Mouse (Mus musculus) large intestine, adult 2 months (tissue): ENCODE data around the gene Plxna2. TPM values are rescaled to one million over a fixed set of nuclear protein-coding genes. Genes with fewer than 3 reads are reported as not detected.
A peak's percentile ranks its signal among the peaks of the same experiment; 100 is the strongest.

Experiments used
- DNase-seq: peaks from one replicate; pipeline ENCODE4 v3.0.0-alpha.2; 2012; ENCODE audit warnings: low read depth, low spot score
- WGBS: fragments of 180-500 bp; shearing (Covaris S2); methylation state at CpG from one replicate; pipeline ENCODE4 v1.1.7; 2018; 5-methylcytosine and 5-hydroxymethylcytosine counted together
- polyA plus RNA-seq: library from polyadenylated mRNA; depleted of rRNA; stranded (reverse); fragments of >200 nt; gene quantifications from 2 replicates; pipeline ENCODE4 v1.2.3, GENCODE M21; 2012

Gene Plxna2
- polyA plus RNA-seq, 1 experiment = 5.1 TPM

DNA sequence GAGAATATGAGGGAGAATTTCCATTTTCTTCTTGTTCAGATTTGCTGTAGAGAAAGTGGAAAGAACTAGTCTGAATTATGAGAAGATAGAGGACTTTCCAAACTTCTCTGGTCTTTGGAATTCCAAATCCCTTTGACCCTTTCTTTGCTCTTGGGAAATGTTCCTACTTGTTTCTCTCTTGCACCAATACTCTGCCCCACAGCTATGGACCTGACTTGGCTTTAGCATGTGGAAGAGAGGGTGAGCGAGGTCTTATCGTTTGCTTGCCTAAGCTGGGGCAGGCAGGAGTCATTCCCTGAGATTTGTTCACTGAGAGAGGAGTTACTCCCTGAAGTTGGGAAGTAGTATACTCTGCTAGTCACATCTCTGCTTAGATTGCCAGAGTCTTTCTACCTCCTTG lies 32.5 kb downstream of the Plxna2 start:
- no peak for DNase-seq
- 97% methylated on average over 2 of the region's 2 CpGs for WGBS

DNA sequence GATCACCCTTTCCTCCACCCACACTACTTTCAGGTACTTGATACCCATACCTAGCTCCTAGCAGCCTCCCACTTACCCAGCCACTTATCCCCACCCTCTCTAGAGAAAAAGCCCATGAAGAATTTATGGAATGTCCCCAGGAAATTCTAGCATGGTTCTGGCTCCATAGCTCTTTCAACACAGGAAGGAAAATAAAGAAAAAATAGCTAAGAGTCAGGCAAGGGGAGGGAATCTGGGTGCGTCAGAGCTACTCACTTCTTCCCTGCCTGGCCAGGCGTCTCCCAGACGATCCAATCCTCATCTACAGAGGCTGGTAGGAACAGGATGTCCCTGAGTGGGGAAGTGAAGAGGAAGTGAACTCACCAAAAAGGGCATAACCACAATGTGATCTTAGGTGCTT lies 34.0 kb downstream of the Plxna2 start:
- 80% methylated on average over 3 of the region's 3 CpGs for WGBS
- no peak for DNase-seq

GRCm38 (mm10) chr1:194658459-194659160 lies 40.6 kb downstream of the Plxna2 start:
- 26% methylated on average over 1 of the region's 1 CpGs for WGBS
- DNase-seq = no peak

DNA sequence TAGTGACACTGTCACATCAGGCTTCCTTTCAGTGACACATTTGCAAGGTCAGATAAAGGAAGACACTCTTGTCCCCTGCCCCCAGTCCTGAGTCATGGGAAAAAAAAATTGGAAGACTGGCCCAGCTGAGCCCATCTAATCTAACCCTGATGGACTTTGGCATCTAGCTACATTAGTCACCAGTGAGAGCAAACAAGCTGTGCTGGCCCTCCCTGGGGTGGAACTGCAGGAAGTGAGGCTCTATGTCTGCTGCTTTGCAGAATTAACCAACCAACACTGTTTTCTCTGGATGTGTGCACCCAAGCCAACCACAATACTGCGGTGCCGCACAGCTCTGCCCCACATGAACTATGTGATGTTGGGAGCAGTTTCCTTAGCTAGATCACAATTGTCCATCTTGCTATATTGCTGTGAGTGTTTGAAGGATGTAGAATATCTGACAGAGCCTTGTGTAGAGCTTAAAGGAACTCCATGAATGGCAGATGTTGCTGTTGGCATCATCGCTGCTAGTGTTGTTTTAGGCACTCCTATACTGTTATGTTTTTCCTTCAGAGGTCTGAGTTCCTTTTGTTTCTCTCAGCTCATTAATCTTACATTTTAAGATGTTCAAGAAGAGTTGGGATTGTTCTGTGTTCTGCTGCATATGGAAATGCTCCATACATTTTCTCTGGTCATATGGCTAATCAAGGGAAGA lies 42.6 kb downstream of the Plxna2 start:
- 29% methylated on average over 3 of the region's 3 CpGs for WGBS
- peak; percentile 96 for DNase-seq

GRCm38 (mm10) chr1:194663021-194663420 lies 45.0 kb downstream of the Plxna2 start:
- DNase-seq = no peak

DNA sequence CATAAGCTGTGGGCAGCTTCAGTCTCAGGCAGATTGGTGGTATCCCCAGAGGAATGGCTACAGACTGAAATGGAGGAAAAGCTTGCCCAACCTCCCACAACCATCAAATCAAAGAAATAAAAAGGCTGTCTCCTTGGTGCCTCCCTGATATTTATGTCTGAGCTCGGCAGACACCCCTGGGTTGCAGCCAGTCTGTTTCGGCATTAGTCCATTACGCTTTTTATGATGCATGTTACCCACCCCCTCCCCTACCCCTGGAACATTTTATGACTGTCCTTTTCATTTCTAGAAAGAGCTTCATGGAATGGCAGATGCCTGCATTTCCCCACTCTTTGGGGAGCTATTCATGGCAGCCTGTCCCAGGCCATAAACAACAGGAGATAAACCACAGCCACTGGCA lies 47.7 kb downstream of the Plxna2 start:
- 74% methylated on average over 3 of the region's 3 CpGs for WGBS
- no peak for DNase-seq

DNA sequence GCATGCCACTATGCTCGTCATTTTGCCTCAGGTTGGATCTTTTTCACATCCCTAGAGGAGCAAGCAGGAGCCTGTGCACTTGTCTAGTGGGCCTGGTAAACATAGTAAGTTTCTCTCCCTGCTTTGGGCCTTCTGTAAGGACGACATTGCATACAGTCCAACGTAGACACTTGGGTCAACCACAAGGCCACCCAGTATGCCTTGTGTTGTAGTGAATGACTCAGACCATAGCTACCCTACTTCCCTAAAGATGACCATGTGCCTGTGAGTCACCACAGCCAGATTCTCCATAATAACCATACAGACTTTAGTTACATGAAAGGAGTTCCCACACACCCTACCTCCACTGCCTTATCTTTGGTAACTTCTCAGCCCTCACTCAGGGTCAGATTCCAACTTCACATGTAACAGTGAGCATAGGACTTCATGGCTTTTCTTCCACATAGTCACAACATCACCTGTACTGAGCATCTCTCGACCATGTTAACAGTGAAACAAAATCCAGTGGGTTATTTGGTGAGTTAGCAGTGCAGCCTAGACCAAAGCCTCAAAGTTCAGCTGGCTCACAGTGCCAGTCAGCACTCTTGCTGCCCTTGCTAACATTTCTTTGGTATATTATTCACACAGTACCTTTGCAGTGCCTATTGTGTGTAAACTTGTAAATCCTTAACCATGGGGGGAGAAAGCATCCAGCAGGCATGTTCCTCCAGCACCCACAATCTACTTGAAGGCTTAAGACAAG lies 53.9 kb downstream of the Plxna2 start:
- no peak for DNase-seq
- WGBS = 83% methylated on average over 4 of the region's 4 CpGs

GRCm38 (mm10) chr1:194672525-194672894 lies 54.5 kb downstream of the Plxna2 start:
- 73% methylated on average over 1 of the region's 1 CpGs for WGBS
- DNase-seq = no peak

GRCm38 (mm10) chr1:194673229-194673628 lies 55.2 kb downstream of the Plxna2 start:
- DNase-seq = no peak

GRCm38 (mm10) chr1:194675106-194675890 lies 57.3 kb downstream of the Plxna2 start:
- WGBS = 72% methylated on average over 3 of the region's 3 CpGs
- DNase-seq = no peak

- 27% methylated on average over 2 of the region's 2 CpGs for WGBS
- DNase-seq = peak; percentile 78
Measured at GRCm38 (mm10) chr1:194675891-194676200, 57.8 kb downstream of the Plxna2 start.

- peak; percentile 80 for DNase-seq
- 29% methylated on average over 3 of the region's 3 CpGs for WGBS
Measured at GRCm38 (mm10) chr1:194677878-194678277, 59.9 kb downstream of the Plxna2 start.

DNA sequence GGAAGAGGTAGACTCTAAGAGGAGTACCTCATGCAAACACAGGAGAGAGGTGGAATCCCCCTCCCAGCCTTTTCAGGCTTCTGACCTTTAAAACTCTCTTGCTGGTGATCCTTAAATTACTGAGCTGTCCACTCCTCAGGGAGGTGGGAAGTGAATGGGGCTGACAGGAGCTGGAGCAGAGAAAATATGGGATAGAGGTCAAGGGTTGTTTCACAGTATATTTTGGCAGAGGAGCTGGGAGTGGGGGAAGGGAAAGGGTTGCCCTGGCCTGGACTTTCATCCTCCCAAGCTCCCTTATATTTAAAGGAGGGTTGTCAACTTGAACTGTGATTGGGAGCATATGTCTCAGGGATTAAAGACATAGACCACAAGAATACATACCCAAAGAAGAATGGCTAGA lies 61.1 kb downstream of the Plxna2 start:
- no peak for DNase-seq

GRCm38 (mm10) chr1:194680136-194680535 lies 62.1 kb downstream of the Plxna2 start:
- no peak for DNase-seq

DNA sequence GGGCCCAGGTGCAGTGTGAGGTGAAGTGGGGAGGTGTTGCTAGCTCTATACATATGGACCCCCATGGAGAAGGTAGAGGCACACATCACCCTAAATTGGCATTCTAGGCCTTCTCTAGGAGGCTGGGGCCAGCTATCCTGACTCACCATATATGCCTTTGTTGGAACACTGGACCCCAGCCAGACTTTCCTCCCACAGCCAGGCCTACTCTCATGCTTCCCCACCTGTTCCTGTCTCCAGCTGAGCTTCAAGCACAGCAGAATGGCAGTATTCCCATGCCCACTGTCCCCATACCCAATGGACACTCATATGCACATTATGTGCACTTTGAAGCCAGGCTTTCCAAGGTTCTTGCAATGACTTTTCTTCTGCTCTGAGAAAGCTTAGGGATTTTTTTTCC lies 64.0 kb downstream of the Plxna2 start:
- no peak for DNase-seq

More at GRCm38 (mm10) chr1:194680136-194680535, 62.1 kb downstream of the Plxna2 start:
- WGBS = 79% methylated on average over 2 of the region's 2 CpGs

DNA sequence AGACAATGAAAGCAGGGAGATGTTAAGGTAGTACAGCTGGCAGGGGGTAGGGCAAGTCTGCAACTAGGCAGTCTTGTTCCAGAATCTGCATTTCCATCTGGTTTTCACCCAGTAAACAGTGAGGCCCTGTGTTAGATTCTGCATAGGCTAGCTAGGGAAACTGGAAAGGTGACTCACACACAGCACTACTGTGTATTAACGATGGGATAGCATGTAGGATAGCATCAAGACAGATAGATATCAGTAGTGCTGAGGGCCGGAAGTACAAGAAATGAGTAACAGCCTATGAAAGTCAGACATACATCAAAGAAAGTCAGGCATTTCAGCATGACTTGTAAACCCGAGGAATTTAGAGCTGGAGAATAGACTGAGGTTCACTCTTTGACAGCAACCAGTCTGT lies 65.1 kb downstream of the Plxna2 start:
- 63% methylated on average over 3 of the region's 3 CpGs for WGBS
- DNase-seq = no peak

DNA sequence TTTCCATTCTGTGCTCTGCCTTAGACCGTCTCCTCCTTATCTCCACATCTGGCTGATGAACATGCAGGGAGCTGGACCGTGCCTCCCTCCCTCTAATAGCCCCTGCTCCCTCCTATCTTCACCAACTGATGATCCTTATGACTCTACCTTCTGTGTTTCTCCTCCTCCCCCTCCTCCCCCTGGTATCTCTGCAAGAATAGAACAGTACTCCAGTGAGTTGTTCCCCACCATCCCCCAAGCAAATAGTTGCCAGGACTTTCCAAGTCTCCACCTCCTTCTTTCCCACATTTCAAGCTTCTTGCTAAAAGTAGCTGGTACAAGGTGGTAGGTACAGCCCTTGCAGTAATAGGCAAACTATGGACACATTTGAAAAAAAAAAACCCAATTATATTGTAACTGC lies 67.9 kb downstream of the Plxna2 start:
- 83% methylated on average over 2 of the region's 2 CpGs for WGBS
- no peak for DNase-seq

- 22% methylated on average over 1 of the region's 1 CpGs for WGBS
Measured at GRCm38 (mm10) chr1:194687746-194688145, 69.7 kb downstream of the Plxna2 start.

DNA sequence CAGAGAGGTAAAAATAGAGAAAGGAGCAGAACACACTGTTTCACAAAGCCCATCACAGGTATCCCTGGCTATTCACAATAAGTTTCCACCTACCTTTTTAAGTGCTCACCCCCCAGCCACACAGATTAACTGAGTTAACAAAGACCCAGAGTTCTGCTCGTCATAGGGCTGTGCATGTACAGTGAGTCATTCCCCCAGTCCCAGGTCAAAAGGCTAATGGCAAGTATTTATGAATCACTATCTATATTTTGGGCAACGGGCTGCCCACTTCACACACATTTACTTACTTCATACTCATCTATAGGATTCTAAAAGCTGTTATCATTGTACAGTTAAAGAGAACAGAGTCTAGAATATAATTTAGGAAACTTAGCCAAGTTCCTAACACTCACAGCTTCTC lies 70.1 kb downstream of the Plxna2 start:
- no peak for DNase-seq
- 47% methylated on average over 2 of the region's 2 CpGs for WGBS

More at GRCm38 (mm10) chr1:194687746-194688145, 69.7 kb downstream of the Plxna2 start:
- no peak for DNase-seq

- no peak for DNase-seq
Measured at GRCm38 (mm10) chr1:194693063-194693462, 75.0 kb downstream of the Plxna2 start.
